Mouse (Mus musculus) gonadal fat pad, adult 2 months (tissue): ENCODE data around the gene Tmem229b. TPM values are rescaled to one million over a fixed set of nuclear protein-coding genes. Genes with fewer than 3 reads are reported as not detected.

ENCODE experiments used
- polyA plus RNA-seq: library from polyadenylated mRNA; depleted of rRNA; stranded (reverse); fragments of >200 nt; gene quantifications from 2 replicates; pipeline ENCODE4 v1.2.3, GENCODE M21; 2012; rRNA removed

Gene Tmem229b
- polyA plus RNA-seq, 1 experiment: 27.4 TPM

Other genes with a start within 250 kb of the Tmem229b start
- 30.0 and 31.4 TPM in 2 replicates for gene Atp6v1d, start 146.0 kb downstream of the Tmem229b start, polyA plus RNA-seq
- gene Eif2s1, start 145.8 kb downstream of the Tmem229b start, polyA plus RNA-seq: 13.9 and 14.9 TPM in 2 replicates
- gene Plek2, start 100.7 kb downstream of the Tmem229b start, polyA plus RNA-seq: 12.7 and 20.7 TPM in 2 replicates
- 14.9 and 15.1 TPM in 2 replicates for gene Plekhh1, start 21.5 kb upstream of the Tmem229b start, polyA plus RNA-seq
- gene Pigh, start 82.0 kb upstream of the Tmem229b start, polyA plus RNA-seq: 12.3 and 12.5 TPM in 2 replicates
- gene Arg2, start 123.2 kb upstream of the Tmem229b start, polyA plus RNA-seq: 23.2 and 26.8 TPM in 2 replicates
- gene Vti1b, start 165.0 kb upstream of the Tmem229b start, polyA plus RNA-seq: 36.8 and 46.8 TPM in 2 replicates
- 20.4 and 22.4 TPM in 2 replicates for gene Rdh11, start 184.7 kb upstream of the Tmem229b start, polyA plus RNA-seq
- 5.6 and 5.7 TPM in 2 replicates for gene Rdh12, start 201.3 kb upstream of the Tmem229b start, polyA plus RNA-seq